Mouse (Mus musculus) lung, adult 2 months (tissue): Measurements from ENCODE around the gene Krtap31-1.

Experiments used
- CTCF ChIP-seq: fragments of 200-500 bp; IDR thresholded peaks from 2 replicates; pipeline ENCODE4 v1.5.1; 2011; ENCODE audit warnings: mild to moderate bottlenecking, low read length, control low read depth; ENCODE audit not compliant: insufficient read depth
- POLR2A ChIP-seq: fragments of 200-500 bp; IDR thresholded peaks from 2 replicates; pipeline ENCODE4 v1.6.1; 2011; ENCODE audit warnings: low read depth, mild to moderate bottlenecking, control low read depth, low read length, borderline replicate concordance; ENCODE audit errors: extremely low read depth

GRCm38 (mm10) chr11:99937751-99938264 lies 30.1 kb downstream of the Krtap31-1 start:
- no peak for TF ChIP-seq CTCF
- TF ChIP-seq POLR2A = no peak
